Mouse (Mus musculus) testis, adult 2 months (tissue): Measurements from ENCODE around the gene Cacna1c. TPM values are rescaled to one million over a fixed set of nuclear protein-coding genes. Genes with fewer than 3 reads are reported as not detected.

Experiments
- H3K27ac ChIP-seq: fragments of 200-500 bp; 2 replicates; pipeline ENCODE4 v1.5.1; 2012; ENCODE audit warnings: low read depth, low read length; ENCODE audit not compliant: control insufficient read depth, insufficient read depth
- H3K27me3 ChIP-seq: fragments of 200-500 bp; 2 replicates; pipeline ENCODE4 v1.6.1; 2012; ENCODE audit warnings: mild to moderate bottlenecking, low read length, moderate library complexity; ENCODE audit not compliant: control insufficient read depth, insufficient read depth
- H3K36me3 ChIP-seq: fragments of 200-500 bp; 2 replicates; pipeline ENCODE4 v1.6.1; 2012; ENCODE audit warnings: mild to moderate bottlenecking, low read length; ENCODE audit not compliant: control insufficient read depth, insufficient read depth
- H3K4me1 ChIP-seq: fragments of 200-500 bp; 2 replicates; pipeline ENCODE4 v1.6.1; 2012; ENCODE audit warnings: low read length; ENCODE audit not compliant: control insufficient read depth, insufficient read depth
- H3K4me3 ChIP-seq: fragments of 200-500 bp; 2 replicates; pipeline ENCODE4 v1.5.1; 2012; ENCODE audit warnings: low read depth, mild to moderate bottlenecking, low read length, moderate library complexity, mixed read lengths; ENCODE audit not compliant: control insufficient read depth
- CTCF ChIP-seq: fragments of 200-500 bp; IDR thresholded peaks from 2 replicates; pipeline ENCODE4 v1.5.1; 2012; ENCODE audit warnings: low read depth, mild to moderate bottlenecking, inconsistent platforms, low read length, moderate library complexity; ENCODE audit not compliant: control insufficient read depth, insufficient read depth, insufficient replicate concordance
- POLR2A ChIP-seq: fragments of 200-500 bp; IDR thresholded peaks from 2 replicates; pipeline ENCODE4 v1.6.1; 2012; ENCODE audit warnings: low read depth, mild to moderate bottlenecking, inconsistent platforms, low read length, moderate library complexity; ENCODE audit not compliant: control insufficient read depth
- polyA plus RNA-seq: library from polyadenylated mRNA; depleted of rRNA; stranded (reverse); fragments of >200 nt; gene quantifications from 2 replicates; pipeline ENCODE4 v1.2.3, GENCODE M21; 2012

Gene Cacna1c
- polyA plus RNA-seq, 1 experiment, result 1.8 TPM

- no peaks in the 10 kb centered on the region for H3K27me3 ChIP-seq
- no peak overlapping the region for H3K27ac ChIP-seq
- no peak for TF ChIP-seq CTCF
- no peak for TF ChIP-seq POLR2A
- H3K4me3 ChIP-seq, result no peak overlapping the region
- H3K4me1 ChIP-seq, result no peaks in the 10 kb centered on the region
- no peaks in the 10 kb centered on the region for H3K36me3 ChIP-seq
These were observed 320.0 kb downstream of the Cacna1c start for GRCm38 (mm10) chr6:118876204-118876603.

DNA sequence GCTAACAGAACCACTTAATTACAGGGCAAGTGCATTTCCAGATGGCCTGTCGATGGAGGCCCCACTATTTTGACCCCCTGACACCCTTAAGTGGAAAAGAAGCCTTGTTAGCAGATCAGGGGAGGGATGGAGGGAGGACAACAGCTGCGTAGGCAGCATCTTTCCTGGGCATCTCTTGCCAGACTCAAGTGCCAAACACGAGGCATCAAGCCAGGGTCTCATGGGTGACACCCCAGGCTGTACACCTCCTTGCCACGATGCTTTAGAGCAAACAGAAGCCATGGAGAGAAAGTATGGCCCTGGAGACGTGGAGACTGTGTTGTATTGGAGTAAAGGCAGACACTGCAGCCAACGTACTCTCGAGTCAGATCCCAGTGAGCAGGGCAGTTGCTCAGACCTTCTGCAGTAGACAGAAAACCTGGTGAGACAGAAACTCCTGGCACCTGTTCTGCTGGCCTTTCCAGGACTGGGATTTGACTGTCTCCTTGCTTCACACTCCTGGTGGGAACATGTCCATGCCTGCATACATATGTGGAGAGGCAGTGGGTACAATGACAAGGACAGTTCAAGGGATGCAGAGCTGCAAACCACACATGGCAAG, 325.9 kb downstream of the Cacna1c start:
- Histone ChIP-seq H3K27ac (no peak overlapping the region), H3K36me3 (no peaks in the 10 kb centered on the region), H3K4me3 (no peak overlapping the region), H3K27me3 (no peaks in the 10 kb centered on the region), H3K4me1 (no peaks in the 10 kb centered on the region)
- TF ChIP-seq POLR2A (no peak), CTCF (no peak)

GRCm38 (mm10) chr6:118867384-118867783, 328.8 kb downstream of the Cacna1c start:
- H3K4me1 ChIP-seq, result no peaks in the 10 kb centered on the region
- TF ChIP-seq POLR2A, result no peak
- TF ChIP-seq CTCF, result no peak
- H3K4me3 ChIP-seq, result no peak overlapping the region
- H3K36me3 ChIP-seq, result no peaks in the 10 kb centered on the region
- no peaks in the 10 kb centered on the region for H3K27me3 ChIP-seq
- H3K27ac ChIP-seq, result no peak overlapping the region

DNA sequence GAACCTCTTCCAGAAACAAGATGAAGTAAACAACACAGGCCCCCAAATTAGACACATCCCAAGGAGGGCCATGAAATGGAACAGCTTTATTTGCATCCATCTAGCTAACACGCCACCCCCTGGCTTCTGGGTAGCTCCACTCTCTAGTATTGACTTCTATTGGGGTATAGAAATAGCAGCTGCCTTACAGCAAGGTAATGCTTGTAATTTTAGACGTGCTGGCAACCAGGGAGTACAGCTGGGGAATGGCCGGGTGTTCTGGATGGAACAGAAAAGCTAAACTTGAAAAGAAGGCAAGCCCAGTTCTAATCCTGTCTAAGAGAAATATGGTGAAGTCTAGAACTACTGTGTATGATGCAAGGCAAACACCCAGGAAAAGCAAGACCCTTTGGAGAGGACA, 329.3 kb downstream of the Cacna1c start:
- no peaks in the 10 kb centered on the region for H3K36me3 ChIP-seq
- no peak overlapping the region for H3K4me3 ChIP-seq
- H3K4me1 ChIP-seq, result no peaks in the 10 kb centered on the region
- H3K27ac ChIP-seq, result no peak overlapping the region
- no peak for TF ChIP-seq POLR2A
- no peaks in the 10 kb centered on the region for H3K27me3 ChIP-seq

DNA sequence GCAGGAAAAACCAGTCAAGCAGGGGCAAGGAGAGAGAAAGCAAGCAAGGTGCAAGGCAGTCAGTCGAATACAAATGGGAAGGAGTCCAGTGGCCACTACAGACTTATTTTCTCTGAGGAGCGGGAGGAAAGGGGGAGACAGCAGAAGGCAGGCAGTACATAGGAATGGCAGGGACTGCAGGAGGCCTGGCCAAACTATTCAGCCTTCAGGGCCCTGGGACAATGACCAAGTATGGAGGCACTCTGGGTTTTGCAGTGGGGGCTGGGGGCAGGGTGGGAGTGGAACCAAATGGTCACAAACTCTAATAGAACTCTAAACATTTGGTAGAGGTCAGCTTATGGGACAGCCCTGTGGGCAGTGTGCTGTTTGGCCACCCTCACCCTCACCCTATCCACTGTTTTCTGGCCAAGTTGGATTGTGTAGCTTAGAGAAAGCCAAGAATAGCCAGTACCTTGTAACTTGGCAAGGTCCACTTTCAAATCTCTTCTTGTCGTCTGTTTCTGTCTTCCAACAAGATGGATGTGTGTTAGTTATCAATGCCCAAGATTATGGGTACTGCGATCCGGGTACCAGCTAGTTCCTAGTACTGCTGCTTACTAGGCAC, 330.3 kb downstream of the Cacna1c start:
- TF ChIP-seq POLR2A, result no peak
- no peak for TF ChIP-seq CTCF
- no peak overlapping the region for H3K4me3 ChIP-seq
- no peak overlapping the region for H3K27ac ChIP-seq
- H3K4me1 ChIP-seq, result no peaks in the 10 kb centered on the region
- H3K36me3 ChIP-seq, result no peaks in the 10 kb centered on the region
- H3K27me3 ChIP-seq, result no peaks in the 10 kb centered on the region

DNA sequence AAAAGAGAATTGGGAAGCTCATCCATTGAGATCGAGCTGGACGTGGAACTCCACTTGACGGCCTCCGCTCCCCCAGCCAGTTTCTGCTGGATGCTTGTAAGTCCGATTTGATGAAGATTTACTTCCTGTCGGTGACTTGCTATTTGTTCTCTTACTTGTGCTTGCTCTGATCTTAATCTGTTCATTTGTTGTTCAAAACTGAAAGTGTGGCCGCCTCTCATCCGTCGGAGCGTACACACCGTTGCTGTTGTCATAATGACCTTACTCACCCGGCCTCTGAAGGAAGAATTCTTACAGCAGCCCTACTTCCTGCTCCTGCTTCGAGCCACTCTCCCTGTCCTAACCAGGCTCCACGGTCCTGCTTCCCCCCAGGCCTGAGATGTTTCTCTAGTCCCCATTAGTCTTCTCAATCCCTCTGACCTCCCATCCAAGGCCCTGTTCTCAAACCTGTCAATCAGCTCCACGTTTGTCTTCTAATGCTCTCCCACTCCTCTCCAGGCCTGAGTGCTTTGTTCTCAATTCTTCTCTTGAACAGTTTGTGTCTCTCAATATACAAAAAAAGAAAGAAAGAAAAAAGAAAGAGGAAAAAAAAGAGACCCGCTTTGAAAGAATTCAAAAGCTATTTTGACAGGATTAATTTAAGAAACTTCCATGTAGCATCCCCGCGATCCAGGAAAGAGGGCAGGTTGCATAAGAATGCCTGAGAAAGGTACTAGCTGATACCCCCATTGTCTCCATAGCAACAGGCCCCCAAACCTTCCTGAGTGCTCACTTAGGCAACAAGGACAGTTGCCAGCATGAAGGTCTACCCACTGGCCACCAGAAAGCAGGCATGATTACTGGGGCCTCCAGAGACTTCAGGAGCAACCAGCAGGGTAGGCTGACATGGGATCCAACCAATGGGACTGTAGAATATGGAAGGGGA, 331.3 kb downstream of the Cacna1c start:
- no peaks in the 10 kb centered on the region for H3K27me3 ChIP-seq
- no peak overlapping the region for H3K27ac ChIP-seq
- no peak for TF ChIP-seq POLR2A
- TF ChIP-seq CTCF, result no peak

GRCm38 (mm10) chr6:118862727-118863126, 333.5 kb downstream of the Cacna1c start:
- Histone ChIP-seq H3K4me3 (no peak overlapping the region), H3K27ac (no peak overlapping the region), H3K4me1 (no peaks in the 10 kb centered on the region), H3K27me3 (no peaks in the 10 kb centered on the region), H3K36me3 (no peaks in the 10 kb centered on the region)
- no peak for TF ChIP-seq CTCF
- no peak for TF ChIP-seq POLR2A

More for the DNA sequence above, 331.3 kb downstream of the Cacna1c start:
- H3K36me3 ChIP-seq, result no peaks in the 10 kb centered on the region
- no peak overlapping the region for H3K4me3 ChIP-seq
- H3K4me1 ChIP-seq, result no peaks in the 10 kb centered on the region
